Mouse (Mus musculus) C2C12 (cell line): ENCODE measurements around the gene Cd70.

ENCODE experiments used
- CTCF ChIP-seq: IDR thresholded peaks from one replicate; pipeline ENCODE4 v1.5.1; 2011; ENCODE audit not compliant: control insufficient read depth, insufficient read depth, insufficient read length
- FOSL1 ChIP-seq: IDR thresholded peaks from one replicate; pipeline ENCODE4 v1.8.0; 2011; ENCODE audit warnings: mild to moderate bottlenecking, low read length; ENCODE audit not compliant: poor library complexity, insufficient read depth, severe bottlenecking
- MAX ChIP-seq: IDR thresholded peaks from one replicate; pipeline ENCODE4 v1.6.1; 2011; ENCODE audit warnings: mild to moderate bottlenecking, control low read depth
- USF1 ChIP-seq: IDR thresholded peaks from one replicate; pipeline ENCODE4 v1.6.1; 2011; ENCODE audit warnings: low read depth, mild to moderate bottlenecking, control low read depth, moderate library complexity

- TF ChIP-seq CTCF (no peak), FOSL1 (no peak), USF1 (no peak), MAX (no peak)
These were observed 22.8 kb upstream of the Cd70 start for GRCm38 (mm10) chr17:57172378-57172777.
